Mouse (Mus musculus): ENCODE data around the gene Eno2.
"Not testable (repeated sequence)": the region's sequence is repeated elsewhere in the genome, so short reads cannot be mapped to it uniquely, and the experiment has no call there.

Eno2 gene

GRCm38 (mm10) chr6:124805341-124806321 is 36.2 kb upstream of the Eno2 start:
- peak; percentile 96 for DNase-seq (ENCODE audit: low spot score)

- no peak for DNase-seq (ENCODE audit: low spot score)
Observed at GRCm38 (mm10) chr6:124804341-124804740, 34.9 kb upstream of the Eno2 start.

- DNase-seq (ENCODE audit: low spot score) = not testable (repeated sequence)
Observed at GRCm38 (mm10) chr6:124803691-124804090, 34.2 kb upstream of the Eno2 start.

- DNase-seq (ENCODE audit: low spot score) = no peak
Observed at GRCm38 (mm10) chr6:124803061-124803460, 33.6 kb upstream of the Eno2 start.

- DNase-seq (ENCODE audit: low spot score) = not testable (repeated sequence)
Observed at GRCm38 (mm10) chr6:124802400-124802799, 32.9 kb upstream of the Eno2 start.

- no peak for DNase-seq (ENCODE audit: low spot score)
Observed at GRCm38 (mm10) chr6:124796200-124796599, 26.7 kb upstream of the Eno2 start.

- no peak for DNase-seq (ENCODE audit: low spot score)
Observed at GRCm38 (mm10) chr6:124795781-124796180, 26.3 kb upstream of the Eno2 start.

GRCm38 (mm10) chr6:124791911-124792310 is 22.4 kb upstream of the Eno2 start:
- DNase-seq (ENCODE audit: low spot score) = no peak

GRCm38 (mm10) chr6:124790121-124790520 is 20.6 kb upstream of the Eno2 start:
- no peak for DNase-seq (ENCODE audit: low spot score)

- no peak for DNase-seq (ENCODE audit: low spot score)
Observed at GRCm38 (mm10) chr6:124789519-124789918, 20.0 kb upstream of the Eno2 start.

- no peak for DNase-seq (ENCODE audit: low spot score)
Observed at GRCm38 (mm10) chr6:124787722-124788121, 18.2 kb upstream of the Eno2 start.

GRCm38 (mm10) chr6:124786756-124787420 is 17.4 kb upstream of the Eno2 start:
- no peak for DNase-seq (ENCODE audit: low spot score)

- DNase-seq (ENCODE audit: low spot score) = peak; percentile 22
Observed at GRCm38 (mm10) chr6:124782436-124782835, 13.0 kb upstream of the Eno2 start.

- DNase-seq (ENCODE audit: low spot score) = no peak
Observed at GRCm38 (mm10) chr6:124780917-124781316, 11.4 kb upstream of the Eno2 start.

- DNase-seq (ENCODE audit: low spot score) = no peak
Observed at GRCm38 (mm10) chr6:124779984-124780416, 10.5 kb upstream of the Eno2 start.

- peak; percentile 74 for DNase-seq (ENCODE audit: low spot score)
Observed at GRCm38 (mm10) chr6:124779222-124779983, 9.9 kb upstream of the Eno2 start, which contains the start of gene Lrrc23. TSS of gene Lrrc23 (minus strand) at chr6:124779727.

GRCm38 (mm10) chr6:124770511-124770910 is 1.0 kb upstream of the Eno2 start:
- no peak for DNase-seq (ENCODE audit: low spot score)

GRCm38 (mm10) chr6:124770013-124770412 is 540 bp upstream of the Eno2 start:
- DNase-seq (ENCODE audit: low spot score) = no peak

GRCm38 (mm10) chr6:124768704-124769044 is 799 bp downstream of the Eno2 start:
- DNase-seq (ENCODE audit: low spot score) = no peak

- DNase-seq (ENCODE audit: low spot score) = no peak
Observed at GRCm38 (mm10) chr6:124767920-124768703, 1.4 kb downstream of the Eno2 start.

- no peak for DNase-seq (ENCODE audit: low spot score)
Observed at GRCm38 (mm10) chr6:124767536-124767919, 1.9 kb downstream of the Eno2 start.

Measured in lung, postnatal 25 days (tissue).